Mouse (Mus musculus) skeletal muscle tissue, adult 2 months (tissue): Measurements from ENCODE around the gene Reps2.
A peak's percentile ranks its signal among the peaks of the same experiment; 100 is the strongest.

ENCODE experiments used
- DNase-seq: peaks from one replicate; pipeline ENCODE4 v3.0.0-alpha.2; 2012; ENCODE audit warnings: low read depth, low spot score

Gene Reps2

GRCm38 (mm10) chrX:162643091-162643788 lies at the start of gene Reps2:
Gene Reps2 (minus strand): TSS chrX:162643649.
- DNase-seq: peak; percentile 26

DNA sequence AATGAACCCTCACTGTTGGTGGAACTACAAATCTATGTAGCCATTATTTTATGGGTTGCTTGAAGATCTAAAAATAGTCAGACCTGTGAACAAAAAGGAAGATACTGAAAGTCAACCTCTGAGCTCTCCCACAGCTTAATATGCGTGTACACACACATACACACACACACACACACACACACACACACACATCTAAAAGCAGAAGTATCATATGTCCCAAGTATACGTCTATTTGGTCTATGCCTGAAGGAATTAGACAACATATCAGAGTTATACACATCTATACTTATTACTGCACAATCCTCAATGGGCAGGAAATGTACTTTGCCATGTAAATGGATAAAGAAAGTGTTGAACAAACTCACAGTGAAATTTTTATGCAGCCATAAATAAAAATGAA lies 47.8 kb upstream of the Reps2 start:
- DNase-seq: no peak

GRCm38 (mm10) chrX:162685394-162685793 lies 41.9 kb upstream of the Reps2 start:
- DNase-seq: no peak

- DNase-seq: no peak
Measured at GRCm38 (mm10) chrX:162679506-162679905, 36.1 kb upstream of the Reps2 start.

DNA sequence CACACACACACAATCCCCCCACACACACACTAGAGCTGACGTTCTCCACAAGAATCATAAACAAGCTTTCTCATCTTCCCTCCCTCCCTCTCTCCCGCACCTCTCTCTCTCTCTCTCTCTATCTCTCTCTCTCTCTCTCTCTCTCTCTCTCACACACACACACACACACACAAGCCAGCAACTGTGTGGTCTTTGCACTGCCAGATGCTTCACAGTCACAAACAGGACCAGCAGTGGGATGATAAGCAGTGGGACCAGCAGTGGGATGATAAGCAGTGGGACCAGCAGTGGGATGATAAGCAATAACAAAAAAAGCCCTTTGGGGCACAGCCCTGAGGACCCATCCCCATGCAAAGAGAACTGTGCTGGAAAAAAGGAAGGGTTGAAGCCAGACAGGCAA lies 35.4 kb upstream of the Reps2 start:
- DNase-seq: no peak

- DNase-seq: no peak
Measured at GRCm38 (mm10) chrX:162666166-162666565, 22.7 kb upstream of the Reps2 start.

GRCm38 (mm10) chrX:162660182-162660581 lies 16.7 kb upstream of the Reps2 start:
- DNase-seq: no peak

DNA sequence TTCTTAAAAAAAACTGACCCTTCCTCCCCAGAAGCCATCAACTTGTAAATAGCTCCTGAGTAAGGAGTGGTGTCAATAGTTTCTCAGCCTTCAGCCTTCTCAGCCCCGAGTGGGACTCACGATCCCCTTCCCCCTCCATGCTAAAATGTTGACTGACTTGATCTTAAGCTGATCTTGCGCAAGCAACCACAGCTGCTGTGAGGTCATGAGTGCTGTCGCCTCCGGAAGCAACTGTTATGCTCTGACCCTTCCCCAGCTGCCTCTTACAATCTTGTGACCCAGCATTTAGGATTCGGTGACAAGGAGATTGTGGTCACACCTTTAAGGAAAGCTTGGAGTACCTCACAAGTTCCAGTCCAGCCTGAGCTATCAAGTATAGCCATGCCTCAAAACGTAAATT lies 10.1 kb upstream of the Reps2 start:
- no peak for DNase-seq

GRCm38 (mm10) chrX:162652445-162652844 lies 9.0 kb upstream of the Reps2 start:
- no peak for DNase-seq

- no peak for DNase-seq
Measured at GRCm38 (mm10) chrX:162651125-162651524, 7.7 kb upstream of the Reps2 start.

GRCm38 (mm10) chrX:162643789-162644092 lies 292 bp upstream of the Reps2 start:
- no peak for DNase-seq

- DNase-seq: peak; percentile 9
Measured at GRCm38 (mm10) chrX:162642402-162643090, 903 bp downstream of the Reps2 start.

DNA sequence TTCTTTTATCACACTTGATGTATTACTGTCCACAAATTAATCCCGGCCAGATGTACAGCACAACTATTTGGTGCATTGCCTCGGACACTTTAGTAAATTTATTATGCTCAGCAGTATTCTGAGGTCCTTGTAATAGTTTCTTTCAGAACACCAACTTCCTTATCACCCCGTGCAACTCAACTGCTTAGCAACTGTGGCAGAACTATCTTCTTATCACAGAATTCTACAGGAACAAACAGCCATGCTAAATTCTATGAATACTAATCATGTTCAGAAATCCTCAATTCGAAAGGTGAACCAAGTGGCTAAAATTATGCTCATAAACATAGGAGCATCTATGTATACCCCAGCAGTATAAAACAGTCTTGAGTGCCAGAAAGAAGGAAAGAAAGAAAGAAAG lies 1.7 kb downstream of the Reps2 start:
- DNase-seq: no peak

DNA sequence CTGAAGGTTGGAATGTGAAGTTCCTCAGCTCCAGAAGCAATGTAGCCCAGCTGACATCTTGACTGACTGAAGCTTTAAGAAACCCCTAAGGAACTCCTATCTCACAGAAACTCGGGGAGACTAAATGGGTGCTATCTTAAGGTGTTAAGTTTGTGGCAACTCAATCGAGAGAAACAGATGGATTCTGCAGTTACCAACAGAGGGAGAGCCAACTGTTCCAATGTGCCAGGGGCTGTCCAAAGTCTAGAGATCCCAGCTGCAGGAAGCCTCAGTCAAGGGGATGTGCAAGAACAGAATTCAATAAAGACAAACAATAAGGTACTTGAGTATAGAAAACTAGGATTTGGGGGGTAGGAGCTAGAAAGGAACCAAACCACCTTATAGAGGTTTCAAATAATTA lies 8.3 kb downstream of the Reps2 start:
- DNase-seq: no peak

DNA sequence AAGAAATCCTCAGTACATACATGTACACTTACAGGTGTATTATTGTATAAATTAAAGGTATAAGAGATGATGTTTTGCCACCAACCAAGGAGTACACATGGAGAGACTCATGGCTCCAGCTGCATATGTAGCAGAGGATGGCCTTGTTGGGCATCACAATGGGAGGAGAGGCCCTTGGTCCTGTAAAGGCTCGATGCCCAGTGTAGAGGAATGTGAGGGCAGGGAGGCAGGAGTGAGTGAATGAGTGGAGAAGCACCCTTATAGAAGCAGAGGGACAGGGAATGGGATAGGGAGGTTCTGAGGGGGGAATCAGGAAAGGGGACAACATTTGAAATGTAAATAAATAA lies 21.4 kb downstream of the Reps2 start:
- no peak for DNase-seq

DNA sequence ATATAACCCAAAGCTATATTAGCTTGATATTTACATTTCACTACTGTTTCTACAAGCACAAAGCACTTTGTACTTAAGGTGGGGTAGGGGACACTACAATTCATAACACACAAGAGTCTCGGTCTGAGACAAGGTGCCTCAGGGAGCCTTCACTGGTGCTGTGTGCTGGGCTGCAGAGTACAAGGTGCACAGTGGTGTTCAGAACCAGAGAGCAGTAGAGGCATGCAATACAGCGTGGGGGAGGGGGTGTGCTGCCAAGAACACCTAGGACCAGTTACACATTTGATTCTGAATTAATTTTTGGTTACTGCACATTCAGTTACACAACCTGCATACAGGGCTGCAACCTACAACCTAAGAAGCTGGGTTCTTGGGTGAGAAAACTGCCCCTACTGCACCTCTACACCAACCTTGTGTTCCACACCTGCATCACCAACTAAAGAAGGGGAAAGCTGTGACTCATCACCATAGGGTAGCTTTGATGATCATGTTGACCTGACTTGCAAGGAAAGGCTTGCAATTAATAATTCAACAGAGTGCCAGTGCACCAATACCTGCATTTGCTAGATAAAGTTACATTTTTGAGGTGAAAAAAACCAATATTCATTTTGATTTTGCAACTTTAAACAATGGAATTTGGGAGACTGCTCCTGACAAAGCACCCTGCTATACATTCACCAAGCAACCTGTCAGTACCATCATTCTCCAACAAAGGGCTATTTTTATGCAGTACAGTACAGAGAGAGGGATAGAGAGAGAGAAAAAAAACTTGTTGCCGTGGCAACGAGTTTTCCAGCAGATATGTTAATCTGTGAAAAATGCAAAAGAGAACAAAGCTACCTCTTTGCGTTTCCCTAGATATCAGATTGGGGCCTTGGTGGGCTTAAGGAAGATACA lies 22.0 kb downstream of the Reps2 start:
- DNase-seq: no peak

GRCm38 (mm10) chrX:162619705-162620104 lies 23.7 kb downstream of the Reps2 start:
- no peak for DNase-seq

DNA sequence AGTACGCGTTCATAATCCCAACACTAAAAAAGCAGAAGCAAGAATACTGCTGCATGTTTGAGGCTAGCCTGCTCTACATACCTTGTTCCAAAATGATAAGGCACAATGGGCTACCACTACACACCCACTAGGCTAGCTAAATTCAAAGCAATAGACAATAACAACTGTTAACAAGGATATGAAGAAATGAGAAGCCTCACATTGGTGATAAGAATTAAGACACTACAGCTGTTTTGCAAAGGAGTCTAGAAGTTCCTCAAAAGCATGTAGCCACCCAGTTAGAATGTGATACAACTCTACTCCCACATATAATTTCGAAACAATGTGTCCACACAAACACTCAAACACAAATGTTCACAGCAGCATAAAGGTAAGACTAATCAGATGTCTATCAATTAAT lies 24.9 kb downstream of the Reps2 start:
- DNase-seq: no peak

- DNase-seq: no peak
Measured at GRCm38 (mm10) chrX:162606113-162606512, 37.3 kb downstream of the Reps2 start.

GRCm38 (mm10) chrX:162599666-162600065 lies 43.8 kb downstream of the Reps2 start:
- DNase-seq: no peak

DNA sequence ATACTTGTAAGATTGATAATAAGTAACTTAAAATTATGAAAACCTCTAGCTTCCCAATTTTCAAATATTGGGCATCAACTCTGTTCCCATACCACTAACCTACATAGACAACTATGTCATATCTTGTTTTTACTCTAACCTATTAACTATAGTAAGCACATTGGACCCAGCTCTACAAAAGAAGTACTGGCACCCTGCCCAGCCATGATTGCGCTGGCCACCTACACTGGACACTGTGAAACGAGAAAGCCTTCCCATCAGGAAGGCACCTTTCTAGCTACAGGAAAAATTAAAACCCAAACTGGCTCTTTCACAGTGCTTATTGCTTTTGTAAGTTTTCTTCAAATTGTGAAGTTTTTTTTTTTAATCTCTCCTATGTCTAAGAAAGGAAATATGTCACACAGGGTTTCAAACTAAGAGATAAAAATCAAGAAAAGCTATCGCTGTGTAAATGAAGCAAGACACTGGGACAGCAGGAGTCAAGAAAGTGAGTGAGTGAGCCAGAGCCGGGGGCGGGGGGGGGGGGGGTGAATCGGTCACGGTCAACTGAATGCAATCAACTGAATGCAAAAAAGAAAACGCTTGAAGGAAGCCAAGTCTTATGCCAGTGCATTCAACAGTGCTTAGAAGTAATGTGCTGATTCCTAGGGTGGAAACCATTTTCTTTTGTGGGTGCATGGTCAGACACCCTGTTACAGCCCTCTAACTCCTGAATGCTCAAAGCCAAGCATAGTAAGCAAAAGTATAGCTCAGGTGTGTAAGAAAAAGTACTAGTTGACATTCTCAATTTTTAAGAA lies 52.2 kb downstream of the Reps2 start:
- no peak for DNase-seq
